Mouse (Mus musculus) gastrocnemius, adult 8-10 months (tissue): ENCODE measurements around the gene Dab1. TPM values are rescaled to one million over a fixed set of nuclear protein-coding genes. Genes with fewer than 3 reads are reported as not detected.

ENCODE experiments used
- DNase-seq, 2 experiments: peaks; one replicate each; pipeline ENCODE4 v3.0.0; 2022; ENCODE audit warnings: low spot score in 2 of 2
- total RNA-seq, 4 experiments: library from RNA; stranded (reverse); gene quantifications; 2 replicates each; pipeline ENCODE4 v1.2.4; 2022

Gene Dab1
- not detected for total RNA-seq

- no peak for DNase-seq
Measured at GRCm38 (mm10) chr4:103619321-103619945, at the start of gene Dab1. TSS of gene Dab1 (plus strand) at chr4:103619359.

GRCm38 (mm10) chr4:103571721-103572352 lies 47.3 kb upstream of the Dab1 start:
- no peak for DNase-seq

GRCm38 (mm10) chr4:103575556-103575955 lies 43.6 kb upstream of the Dab1 start:
- no peak for DNase-seq

DNA sequence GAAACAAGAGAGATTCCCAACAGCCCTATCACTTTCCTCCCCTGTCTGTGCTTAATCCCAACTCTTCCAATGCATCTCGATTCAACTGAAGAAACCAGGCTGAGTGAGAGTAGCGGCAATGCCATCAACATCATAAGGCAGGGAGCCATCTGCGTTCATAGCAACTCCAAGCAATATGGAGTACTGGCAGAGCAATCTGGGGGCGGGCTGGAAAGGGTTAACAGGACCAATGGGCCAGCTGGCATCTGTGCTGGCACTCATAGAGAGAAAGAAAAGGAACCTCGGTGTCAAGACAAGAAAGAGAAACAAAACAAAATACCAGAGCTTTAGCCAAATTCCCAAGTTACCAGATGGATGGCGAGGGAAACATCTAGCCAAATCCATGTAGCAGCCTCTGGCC lies 42.9 kb upstream of the Dab1 start:
- DNase-seq: no peak

- no peak for DNase-seq
Measured at GRCm38 (mm10) chr4:103577111-103577815, 41.9 kb upstream of the Dab1 start.

GRCm38 (mm10) chr4:103577821-103578220 lies 41.3 kb upstream of the Dab1 start:
- no peak for DNase-seq

DNA sequence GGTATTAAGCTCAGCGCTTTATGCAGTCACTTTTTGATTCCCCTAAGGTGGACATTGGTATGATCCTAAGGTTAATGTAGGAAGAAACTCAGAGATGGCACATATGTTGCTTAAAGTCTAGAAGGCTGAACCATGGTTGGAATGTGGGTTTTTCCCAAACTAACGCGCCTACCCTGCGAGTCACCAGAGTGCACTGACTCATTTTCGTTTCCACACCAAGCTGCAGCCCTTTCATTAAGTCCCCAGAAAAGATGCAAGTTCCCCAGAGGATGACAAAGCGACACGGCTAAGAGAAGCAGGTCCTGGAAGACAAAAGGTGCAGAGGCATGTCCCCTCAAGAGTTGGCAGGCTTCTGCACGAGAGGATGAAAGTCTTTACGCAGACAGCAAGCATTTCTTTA lies 39.1 kb upstream of the Dab1 start:
- DNase-seq: no peak

- no peak for DNase-seq
Measured at GRCm38 (mm10) chr4:103615011-103615410, 4.1 kb upstream of the Dab1 start.

- no peak for DNase-seq
Measured at GRCm38 (mm10) chr4:103619946-103620371, 800 bp downstream of the Dab1 start.

- DNase-seq: no peak
Measured at GRCm38 (mm10) chr4:103620590-103621155, 1.5 kb downstream of the Dab1 start.

DNA sequence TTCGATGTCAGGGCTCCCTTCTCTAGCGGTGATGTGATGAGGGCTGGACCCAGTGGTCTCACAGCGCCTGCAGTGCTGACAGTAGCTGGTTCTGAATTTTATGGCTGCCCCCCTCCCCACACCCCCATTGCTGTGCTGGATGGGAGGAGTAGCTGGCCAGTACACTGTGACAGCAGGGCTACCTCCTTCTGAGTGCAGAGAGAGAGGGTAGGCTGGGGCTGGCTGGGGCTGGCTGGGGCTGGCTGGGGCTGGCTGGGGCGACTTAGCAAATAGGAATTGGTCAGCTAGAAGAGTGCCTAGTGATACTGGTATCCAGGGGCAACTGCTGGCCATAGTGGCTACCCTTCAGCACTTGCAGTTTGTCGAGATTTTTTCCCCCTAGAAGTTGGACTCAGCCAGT lies 2.4 kb downstream of the Dab1 start:
- no peak for DNase-seq

GRCm38 (mm10) chr4:103630177-103630576 lies 11.0 kb downstream of the Dab1 start:
- no peak for DNase-seq

GRCm38 (mm10) chr4:103636168-103636776 lies 17.1 kb downstream of the Dab1 start:
- no peak for DNase-seq

DNA sequence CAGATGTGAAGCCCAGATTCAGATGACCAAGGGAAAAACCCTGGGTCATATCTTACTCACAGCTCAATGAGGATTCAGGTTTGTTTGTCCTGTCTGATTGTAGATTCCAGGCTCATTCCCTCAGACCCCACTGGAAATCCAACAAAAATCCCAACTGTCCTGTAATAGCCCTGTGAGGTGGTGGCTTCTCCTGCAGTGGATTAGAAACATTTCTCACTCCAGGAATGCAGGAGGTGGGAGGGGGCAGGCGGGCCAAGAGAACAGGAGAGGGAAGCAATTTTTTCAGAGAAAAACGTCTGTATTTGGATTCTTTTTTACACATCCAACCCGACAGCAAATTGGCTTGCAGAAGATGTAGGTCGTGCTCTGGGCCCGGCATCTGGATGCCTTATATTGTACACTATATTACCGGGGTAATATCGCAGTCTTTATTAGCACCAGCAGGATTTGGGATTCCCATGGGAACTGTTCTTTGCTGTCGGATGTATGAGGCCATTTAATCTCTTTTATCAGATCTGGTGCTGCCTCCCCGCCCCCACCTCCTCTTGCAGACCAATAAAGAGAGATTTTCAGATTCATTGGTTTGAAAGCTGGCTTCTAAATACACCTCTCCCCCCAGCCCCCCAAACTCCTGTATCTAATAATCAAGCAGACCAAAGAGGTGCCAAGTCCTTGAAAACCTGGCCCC lies 29.2 kb downstream of the Dab1 start:
- no peak for DNase-seq

DNA sequence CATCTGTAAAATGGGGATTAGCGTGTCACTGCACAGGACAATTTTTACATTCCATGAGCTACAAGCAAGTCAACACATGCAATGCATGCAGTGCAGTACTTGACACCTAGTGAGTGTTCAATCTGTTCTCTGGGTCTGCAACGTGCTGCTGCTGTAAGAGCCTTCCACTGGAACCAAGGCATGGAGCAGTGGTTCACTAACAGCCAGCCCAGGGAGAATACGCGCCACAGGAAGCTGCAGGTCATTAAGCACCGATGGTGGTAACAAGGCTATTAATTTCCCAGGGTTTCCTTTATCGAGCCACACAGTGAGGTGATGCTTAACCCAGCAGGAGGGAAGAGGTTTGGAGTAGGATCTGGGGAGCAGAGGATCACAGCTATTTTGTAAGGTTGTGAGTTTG lies 36.6 kb downstream of the Dab1 start:
- no peak for DNase-seq

GRCm38 (mm10) chr4:103661386-103661785 lies 42.2 kb downstream of the Dab1 start:
- DNase-seq: no peak

- DNase-seq: no peak
Measured at GRCm38 (mm10) chr4:103667438-103667837, 48.3 kb downstream of the Dab1 start.

GRCm38 (mm10) chr4:103677195-103677594 lies 58.0 kb downstream of the Dab1 start:
- no peak for DNase-seq

- DNase-seq: no peak
Measured at GRCm38 (mm10) chr4:103678501-103678900, 59.3 kb downstream of the Dab1 start.

- no peak for DNase-seq
Measured at GRCm38 (mm10) chr4:103685136-103685535, 66.0 kb downstream of the Dab1 start.

DNA sequence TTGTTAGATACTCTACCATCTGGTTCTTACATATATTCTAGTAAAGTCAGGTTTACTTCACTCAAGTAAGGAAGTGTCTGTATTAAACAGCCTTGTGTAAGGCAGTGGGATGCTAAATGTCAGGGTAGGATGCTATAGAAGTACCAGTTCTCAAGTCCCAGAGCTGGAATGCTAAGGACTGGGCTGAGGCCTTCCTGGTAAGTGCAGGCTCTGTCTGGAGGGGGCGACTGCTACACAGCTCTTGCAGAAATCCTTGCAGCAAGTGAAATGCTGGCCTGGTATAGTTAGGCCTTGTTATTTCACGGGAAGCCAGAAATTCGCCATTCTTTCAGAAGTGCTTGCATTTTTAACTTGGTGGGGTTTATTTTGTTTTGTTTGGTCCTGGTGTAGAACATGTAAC lies 72.6 kb downstream of the Dab1 start:
- no peak for DNase-seq
